Mouse (Mus musculus) stomach, postnatal 0 days (tissue): ENCODE results near the gene Pcsk5. TPM values are rescaled to one million over a fixed set of nuclear protein-coding genes. Genes with fewer than 3 reads are reported as not detected.

Experiments used
- ATAC-seq: fragments of 200-750 bp; cut with Nextera tagmentation; 2 replicates; pipeline ENCODE4 v1.8.0; 2017; ENCODE audit not compliant: low FRiP score, low TSS enrichment
- DNase-seq: peaks from one replicate; pipeline ENCODE4 v3.0.0-alpha.2; 2016; ENCODE audit warnings: low spot score
- H3K27ac ChIP-seq: fragments of 300-500 bp; sonication (generic); replicated peaks from 2 replicates; pipeline ENCODE4 v1.5.1; 2014; ENCODE audit warnings: mild to moderate bottlenecking, control low read depth
- H3K27me3 ChIP-seq: fragments of 300-500 bp; sonication (generic); 2 replicates; pipeline ENCODE4 v1.6.1; 2014; ENCODE audit warnings: low read length; ENCODE audit not compliant: control insufficient read depth, insufficient read depth
- H3K36me3 ChIP-seq: fragments of 300-500 bp; sonication (generic); 2 replicates; pipeline ENCODE4 v1.6.1; 2014; ENCODE audit warnings: low read length, mixed read lengths; ENCODE audit not compliant: control insufficient read depth, insufficient read depth
- H3K4me1 ChIP-seq: fragments of 300-500 bp; sonication (generic); replicated peaks from 2 replicates; pipeline ENCODE4 v1.6.1; 2014; ENCODE audit warnings: antibody characterized with exemption; ENCODE audit not compliant: control insufficient read depth, insufficient read depth
- H3K4me2 ChIP-seq: fragments of 300-500 bp; sonication (generic); replicated peaks from 2 replicates; pipeline ENCODE4 v1.6.1; 2014; ENCODE audit warnings: low read depth, mild to moderate bottlenecking, control low read depth, moderate library complexity
- H3K4me3 ChIP-seq: fragments of 300-500 bp; sonication (generic); 2 replicates; pipeline ENCODE4 v1.5.1; 2014; ENCODE audit warnings: low read depth, low read length, control low read depth
- H3K9ac ChIP-seq: fragments of 300-500 bp; sonication (generic); 2 replicates; pipeline ENCODE4 v1.6.1; 2014; ENCODE audit warnings: mild to moderate bottlenecking, low read length, control low read depth, mixed read lengths
- H3K9me3 ChIP-seq: fragments of 300-500 bp; sonication (generic); 2 replicates; pipeline ENCODE4 v1.6.1; 2016; ENCODE audit warnings: low read length; ENCODE audit not compliant: control insufficient read depth
- CTCF ChIP-seq: IDR thresholded peaks from 2 replicates; pipeline ENCODE4 v1.5.1; 2016; ENCODE audit warnings: antibody characterized with exemption, low read depth, mild to moderate bottlenecking, moderate library complexity
- EP300 ChIP-seq: optimal IDR thresholded peaks from 2 replicates; pipeline ENCODE3; 2016; ENCODE audit warnings: antibody characterized with exemption
- WGBS: fragments of 180-500 bp; shearing (Covaris S2); extraction: QIAGEN DNeasy Blood & Tissue Kit; methylation state at CpG from one replicate; pipeline ENCODE4 v1.1.7; 2014; 5-methylcytosine and 5-hydroxymethylcytosine counted together
- polyA plus RNA-seq: library from polyadenylated mRNA; unstranded; fragments of >200 nt; fragmentation: Nextera tagmentation; extraction: Ambion mirVana; gene quantifications from 2 replicates; pipeline ENCODE4 v1.2.1, GENCODE M21; 2015

Pcsk5 gene
- polyA plus RNA-seq, 1 experiment from 2014 or later = 4.3 TPM

GRCm38 (mm10) chr19:17574564-17574963, 262.9 kb downstream of the Pcsk5 start:
- ATAC-seq = no peak
- H3K36me3 ChIP-seq = no peaks in the 10 kb centered on the region
- H3K4me2 ChIP-seq = no peak overlapping the region
- H3K4me3 ChIP-seq = no peak overlapping the region
- H3K4me1 ChIP-seq = no peaks in the 10 kb centered on the region
- H3K27ac ChIP-seq = no peak overlapping the region
- no peak for TF ChIP-seq EP300
- TF ChIP-seq CTCF = no peak
- DNase-seq = no peak
- WGBS = 93% methylated on average over 5 of the region's 5 CpGs
- H3K9ac ChIP-seq = no peak overlapping the region
- H3K27me3 ChIP-seq = no peaks in the 10 kb centered on the region
- no peaks in the 10 kb centered on the region for H3K9me3 ChIP-seq

- no peaks in the 10 kb centered on the region for H3K36me3 ChIP-seq
- no peaks in the 10 kb centered on the region for H3K9me3 ChIP-seq
- WGBS = 95% methylated on average over 8 of the region's 8 CpGs
- H3K27me3 ChIP-seq = no peaks in the 10 kb centered on the region
- DNase-seq (no peak), ATAC-seq (no peak)
- H3K4me3 ChIP-seq = no peak overlapping the region
- TF ChIP-seq CTCF (no peak), EP300 (no peak)
- H3K4me1 ChIP-seq = no peaks in the 10 kb centered on the region
- H3K27ac ChIP-seq = no peak overlapping the region
- H3K9ac ChIP-seq = no peak overlapping the region
- no peak overlapping the region for H3K4me2 ChIP-seq
Observed at GRCm38 (mm10) chr19:17572315-17572714, 265.1 kb downstream of the Pcsk5 start.

- no peak for ATAC-seq
- Histone ChIP-seq H3K9ac (no peak overlapping the region), H3K27me3 (no peaks in the 10 kb centered on the region)
Observed at GRCm38 (mm10) chr19:17570936-17571335, 266.5 kb downstream of the Pcsk5 start.

GRCm38 (mm10) chr19:17567264-17567663, 270.2 kb downstream of the Pcsk5 start:
- DNase-seq (no peak), ATAC-seq (no peak)
- Histone ChIP-seq H3K4me1 (no peaks in the 10 kb centered on the region), H3K27me3 (no peaks in the 10 kb centered on the region), H3K27ac (no peak overlapping the region), H3K9me3 (no peaks in the 10 kb centered on the region), H3K4me3 (no peak overlapping the region), H3K36me3 (no peaks in the 10 kb centered on the region), H3K4me2 (no peak overlapping the region), H3K9ac (no peak overlapping the region)
- TF ChIP-seq EP300 (no peak), CTCF (no peak)
- whole genome bisulfite sequencing = 48% methylated on average over 3 of the region's 3 CpGs

More at GRCm38 (mm10) chr19:17570936-17571335, 266.5 kb downstream of the Pcsk5 start:
- WGBS = 93% methylated on average over 2 of the region's 2 CpGs
- Histone ChIP-seq H3K27ac (no peak overlapping the region), H3K36me3 (no peaks in the 10 kb centered on the region), H3K4me1 (no peaks in the 10 kb centered on the region), H3K4me2 (no peak overlapping the region), H3K9me3 (no peaks in the 10 kb centered on the region), H3K4me3 (no peak overlapping the region)
- TF ChIP-seq CTCF (no peak), EP300 (no peak)
- no peak for DNase-seq

- no peaks in the 10 kb centered on the region for H3K27me3 ChIP-seq
- TF ChIP-seq EP300 (no peak), CTCF (no peak)
- no peaks in the 10 kb centered on the region for H3K36me3 ChIP-seq
- DNase-seq (no peak), ATAC-seq (no peak)
- WGBS = 87% methylated on average over 4 of the region's 4 CpGs
- no peak overlapping the region for H3K27ac ChIP-seq
- H3K4me2 ChIP-seq = no peak overlapping the region
- H3K9me3 ChIP-seq = no peaks in the 10 kb centered on the region
- H3K9ac ChIP-seq = no peak overlapping the region
- no peak overlapping the region for H3K4me3 ChIP-seq
- H3K4me1 ChIP-seq = no peaks in the 10 kb centered on the region
Observed at GRCm38 (mm10) chr19:17566097-17566496, 271.3 kb downstream of the Pcsk5 start.

GRCm38 (mm10) chr19:17558764-17559163, 278.7 kb downstream of the Pcsk5 start:
- no peak for DNase-seq
- WGBS = 77% methylated on average over 2 of the region's 2 CpGs
- Histone ChIP-seq H3K9me3 (no peaks in the 10 kb centered on the region), H3K9ac (no peak overlapping the region), H3K27ac (no peak overlapping the region), H3K4me3 (no peak overlapping the region), H3K4me2 (no peak overlapping the region), H3K36me3 (no peaks in the 10 kb centered on the region), H3K27me3 (no peaks in the 10 kb centered on the region), H3K4me1 (no peaks in the 10 kb centered on the region)
- TF ChIP-seq EP300 (no peak), CTCF (no peak)
- no peak for ATAC-seq
